Mouse (Mus musculus) hindbrain, embryonic 11.5 days (tissue): Measurements from ENCODE around the gene Ergic1. TPM values are rescaled to one million over a fixed set of nuclear protein-coding genes. Genes with fewer than 3 reads are reported as not detected.

Experiments used
- ATAC-seq: fragments of 200-750 bp; cut with Nextera tagmentation; 2 replicates; pipeline ENCODE4 v1.8.0; 2017; ENCODE audit warnings: mild to moderate bottlenecking, moderate TSS enrichment, moderate library complexity; ENCODE audit not compliant: low FRiP score
- DNase-seq: peaks from one replicate; pipeline ENCODE4 v3.0.0-alpha.2; 2015; ENCODE audit warnings: low spot score
- H3K27ac ChIP-seq: fragments of 300-500 bp; sonication (generic); 2 replicates; pipeline ENCODE4 v1.5.1; 2014; ENCODE audit warnings: mild to moderate bottlenecking, low read depth, low read length
- H3K27me3 ChIP-seq: fragments of 300-500 bp; sonication (generic); 2 replicates; pipeline ENCODE4 v1.6.1; 2014; ENCODE audit warnings: mild to moderate bottlenecking, low read length, moderate library complexity, mixed read lengths; ENCODE audit not compliant: control insufficient read depth, insufficient read depth
- H3K36me3 ChIP-seq: fragments of 300-500 bp; sonication (generic); 2 replicates; pipeline ENCODE4 v1.6.1; 2014; ENCODE audit warnings: mild to moderate bottlenecking, low read length, moderate library complexity, mixed read lengths; ENCODE audit not compliant: control insufficient read depth, insufficient read depth
- H3K4me1 ChIP-seq: fragments of 300-500 bp; sonication (generic); replicated peaks from 2 replicates; pipeline ENCODE4 v1.6.1; 2014; ENCODE audit warnings: low read length, mixed read lengths; ENCODE audit not compliant: control insufficient read depth, insufficient read depth
- H3K4me2 ChIP-seq: fragments of 300-500 bp; sonication (generic); replicated peaks from 2 replicates; pipeline ENCODE4 v1.6.1; 2014; ENCODE audit warnings: mild to moderate bottlenecking, low read depth, low read length
- H3K4me3 ChIP-seq: fragments of 300-500 bp; sonication (generic); 2 replicates; pipeline ENCODE4 v1.5.1; 2014; ENCODE audit warnings: low read depth, low read length
- H3K9ac ChIP-seq: fragments of 300-500 bp; sonication (generic); 2 replicates; pipeline ENCODE4 v1.6.1; 2014; ENCODE audit warnings: low read depth, low read length
- H3K9me3 ChIP-seq: fragments of 300-500 bp; sonication (generic); 2 replicates; pipeline ENCODE4 v1.6.1; 2016; ENCODE audit warnings: low read length; ENCODE audit not compliant: control insufficient read depth
- WGBS: fragments of 180-500 bp; shearing (Covaris S2); extraction: QIAGEN DNeasy Blood & Tissue Kit; methylation state at CpG from one replicate; pipeline ENCODE4 v1.1.7; 2014; 5-methylcytosine and 5-hydroxymethylcytosine counted together
- polyA plus RNA-seq: library from polyadenylated mRNA; unstranded; fragments of >200 nt; fragmentation: Nextera tagmentation; extraction: Ambion mirVana; gene quantifications from 2 replicates; pipeline ENCODE4 v1.2.1, GENCODE M21; 2014

The Ergic1 gene
- polyA plus RNA-seq, 1 experiment from 2014 or later = 119 TPM

- Histone ChIP-seq H3K9me3 (no peaks in the 10 kb centered on the region), H3K36me3 (peaks cover 2% of the 10 kb centered on the region; the same call in 1 of the 2 replicates), H3K4me3 (no peak overlapping the region), H3K27me3 (no peaks in the 10 kb centered on the region), H3K27ac (no peak overlapping the region), H3K4me1 (no peaks in the 10 kb centered on the region), H3K9ac (no peak overlapping the region), H3K4me2 (no peak overlapping the region)
- WGBS = 64% methylated on average over 7 of the region's 7 CpGs
- no peak for ATAC-seq
- no peak for DNase-seq
Observed at GRCm38 (mm10) chr17:26595448-26596167, 34.3 kb downstream of the Ergic1 start.

- ATAC-seq = no peak
- H3K4me3 ChIP-seq = no peak overlapping the region
- H3K9me3 ChIP-seq = no peaks in the 10 kb centered on the region
- no peak overlapping the region for H3K4me2 ChIP-seq
- WGBS = 68% methylated on average over 7 of the region's 7 CpGs
- H3K4me1 ChIP-seq = no peaks in the 10 kb centered on the region
- no peak overlapping the region for H3K9ac ChIP-seq
- H3K27ac ChIP-seq = no peak overlapping the region
- DNase-seq = no peak
- H3K36me3 ChIP-seq = peaks cover 2% of the 10 kb centered on the region; the same call in 1 of the 2 replicates
- H3K27me3 ChIP-seq = no peaks in the 10 kb centered on the region
Observed at GRCm38 (mm10) chr17:26596168-26596658, 34.9 kb downstream of the Ergic1 start.

- Histone ChIP-seq H3K36me3 (peaks cover 1% of the 10 kb centered on the region; the same call in 1 of the 2 replicates), H3K4me2 (no peak overlapping the region), H3K27me3 (no peaks in the 10 kb centered on the region), H3K27ac (no peak overlapping the region), H3K4me3 (no peak overlapping the region), H3K9ac (no peak overlapping the region), H3K9me3 (no peaks in the 10 kb centered on the region), H3K4me1 (no peaks in the 10 kb centered on the region; the same call in 1 of the 2 replicates)
- ATAC-seq (no peak), DNase-seq (no peak)
- WGBS = 85% methylated on average over 6 of the region's 6 CpGs
Observed at GRCm38 (mm10) chr17:26596856-26597481, 35.7 kb downstream of the Ergic1 start.

DNA sequence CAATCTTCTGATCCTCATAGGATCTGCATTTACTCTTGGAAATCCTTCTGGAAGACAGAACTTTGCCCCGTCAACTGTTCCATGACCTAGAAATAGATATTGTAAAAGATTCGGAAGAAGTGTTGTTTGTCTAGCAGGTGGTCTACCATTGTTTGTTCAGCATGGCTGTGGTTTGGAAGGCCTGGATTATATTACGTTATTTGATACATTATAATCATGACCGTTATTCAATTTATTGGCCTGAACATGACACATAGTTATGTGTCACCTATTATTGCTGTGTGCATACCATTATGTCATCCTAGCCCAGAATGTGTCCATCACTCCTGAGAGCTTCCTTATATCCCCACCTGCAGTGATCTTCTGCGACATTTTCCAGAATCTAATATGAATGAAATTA lies 37.6 kb downstream of the Ergic1 start:
- Histone ChIP-seq H3K27me3 (no peaks in the 10 kb centered on the region), H3K9ac (no peak overlapping the region), H3K36me3 (no peaks in the 10 kb centered on the region), H3K9me3 (no peaks in the 10 kb centered on the region), H3K4me1 (no peaks in the 10 kb centered on the region; the same call in 1 of the 2 replicates), H3K4me3 (no peak overlapping the region), H3K27ac (no peak overlapping the region), H3K4me2 (no peak overlapping the region)
- DNase-seq (no peak), ATAC-seq (no peak)
- 91% methylated on average over 5 of the region's 5 CpGs for WGBS

DNA sequence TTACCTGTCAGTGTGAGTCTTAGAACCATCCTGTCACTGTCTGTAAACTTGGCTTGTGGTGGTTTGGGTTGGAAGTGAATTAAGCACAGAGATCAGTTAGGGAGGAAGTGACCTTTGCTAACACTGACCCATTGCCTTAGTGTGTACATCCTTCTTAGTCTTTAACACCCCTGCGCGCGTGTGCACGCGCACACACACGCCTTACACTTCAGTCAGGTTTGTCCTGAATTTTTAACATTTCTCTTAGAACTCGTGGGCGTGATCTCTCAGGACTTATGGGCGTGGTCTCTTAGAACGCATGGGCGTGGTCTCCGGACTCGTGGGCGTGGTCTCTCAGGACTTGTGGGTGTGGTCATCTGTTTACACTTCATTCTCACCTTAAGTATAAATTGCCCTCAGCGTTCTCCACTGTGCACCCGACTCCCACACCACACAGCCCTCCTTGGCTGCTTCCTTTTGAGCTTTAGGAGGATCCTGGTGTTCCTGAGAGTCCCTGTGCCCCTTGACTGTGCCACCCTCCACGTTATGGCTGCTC lies 39.7 kb downstream of the Ergic1 start:
- no peaks in the 10 kb centered on the region for H3K27me3 ChIP-seq
- 75% methylated on average over 17 of the region's 17 CpGs for WGBS
- no peak overlapping the region for H3K27ac ChIP-seq
- H3K4me3 ChIP-seq = no peak overlapping the region
- no peaks in the 10 kb centered on the region; the same call in 1 of the 2 replicates for H3K4me1 ChIP-seq
- ATAC-seq = no peak
- H3K36me3 ChIP-seq = no peaks in the 10 kb centered on the region
- DNase-seq = no peak
- H3K9ac ChIP-seq = no peak overlapping the region
- H3K4me2 ChIP-seq = no peak overlapping the region
- no peaks in the 10 kb centered on the region for H3K9me3 ChIP-seq

- no peak overlapping the region for H3K27ac ChIP-seq
- H3K4me1 ChIP-seq = no peaks in the 10 kb centered on the region; the same call in 1 of the 2 replicates
- H3K27me3 ChIP-seq = no peaks in the 10 kb centered on the region
- no peaks in the 10 kb centered on the region for H3K36me3 ChIP-seq
- H3K4me3 ChIP-seq = no peak overlapping the region
- WGBS = 78% methylated on average over 6 of the region's 6 CpGs
- H3K4me2 ChIP-seq = no peak overlapping the region
- no peak overlapping the region for H3K9ac ChIP-seq
- no peak for ATAC-seq
- no peaks in the 10 kb centered on the region for H3K9me3 ChIP-seq
- DNase-seq = no peak
Observed at GRCm38 (mm10) chr17:26601514-26601913, 40.2 kb downstream of the Ergic1 start.

DNA sequence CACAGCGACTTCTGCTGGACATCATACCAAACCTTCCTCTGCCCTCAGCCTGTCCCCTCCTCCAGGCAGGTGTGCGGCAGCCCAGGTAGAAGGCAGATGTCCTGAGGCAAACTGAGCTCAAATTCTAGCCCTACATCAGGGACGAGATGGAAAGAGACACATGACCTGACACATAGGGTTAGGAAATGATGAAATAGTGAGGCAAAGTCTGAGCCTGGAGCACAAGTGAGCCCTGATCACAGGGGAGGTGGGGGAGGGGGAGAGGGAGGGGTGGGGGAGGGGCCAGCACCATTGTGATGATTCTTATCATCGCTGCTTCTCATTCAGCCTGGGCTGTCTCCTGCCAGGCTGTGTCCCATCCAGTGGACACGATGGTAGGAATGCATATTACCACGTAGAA lies 40.6 kb downstream of the Ergic1 start:
- H3K36me3 ChIP-seq = no peaks in the 10 kb centered on the region
- no peak overlapping the region for H3K4me2 ChIP-seq
- no peak overlapping the region for H3K4me3 ChIP-seq
- DNase-seq (no peak), ATAC-seq (no peak)
- H3K9ac ChIP-seq = no peak overlapping the region
- H3K9me3 ChIP-seq = no peaks in the 10 kb centered on the region
- H3K27me3 ChIP-seq = no peaks in the 10 kb centered on the region
- H3K4me1 ChIP-seq = no peaks in the 10 kb centered on the region; the same call in 1 of the 2 replicates
- H3K27ac ChIP-seq = no peak overlapping the region
- 63% methylated on average over 6 of the region's 6 CpGs for WGBS

GRCm38 (mm10) chr17:26602371-26602885 lies 41.1 kb downstream of the Ergic1 start:
- no peaks in the 10 kb centered on the region for H3K27me3 ChIP-seq
- H3K4me2 ChIP-seq = no peak overlapping the region
- no peak overlapping the region for H3K9ac ChIP-seq
- no peak for ATAC-seq
- 79% methylated on average over 12 of the region's 12 CpGs for WGBS
- no peak overlapping the region for H3K4me3 ChIP-seq
- no peaks in the 10 kb centered on the region for H3K36me3 ChIP-seq
- H3K9me3 ChIP-seq = no peaks in the 10 kb centered on the region
- no peak overlapping the region for H3K27ac ChIP-seq
- H3K4me1 ChIP-seq = no peaks in the 10 kb centered on the region; the same call in 1 of the 2 replicates
- DNase-seq = no peak
